Mouse (Mus musculus) splenic B cell, adult 2 months (primary cell): ENCODE measurements around the gene Magea6.
"Not testable (repeated sequence)": the region's sequence is repeated elsewhere in the genome, so short reads cannot be mapped to it uniquely, and the experiment has no call there.

Experiments used
- DNase-seq: peaks from one replicate; pipeline ENCODE4 v3.0.0-alpha.2; 2011; ENCODE audit warnings: low read depth, low spot score
- H3K27me3 ChIP-seq: 2 replicates; pipeline ENCODE4 v1.6.1; 2012; ENCODE audit warnings: mild to moderate bottlenecking, low read length, moderate library complexity, mixed read lengths; ENCODE audit not compliant: control insufficient read depth, poor library complexity, insufficient read depth, severe bottlenecking
- H3K36me3 ChIP-seq: 2 replicates; pipeline ENCODE4 v1.6.1; 2012; ENCODE audit warnings: mild to moderate bottlenecking, low read length, moderate library complexity, mixed read lengths; ENCODE audit not compliant: control insufficient read depth, poor library complexity, insufficient read depth, severe bottlenecking

Magea6 gene

GRCm38 (mm10) chrX:154935887-154936286 lies at the start of gene Magea6:
Gene Magea6, minus strand, starts transcription at chrX:154935987.
- not testable (repeated sequence) for DNase-seq, H3K36me3 ChIP-seq, H3K27me3 ChIP-seq

GRCm38 (mm10) chrX:154949405-154949804 lies 13.6 kb upstream of the Magea6 start, which contains the start of gene Magea3:
Gene Magea3, minus strand, starts transcription at chrX:154949505.
- H3K27me3 ChIP-seq, DNase-seq, H3K36me3 ChIP-seq: not testable (repeated sequence)

DNA sequence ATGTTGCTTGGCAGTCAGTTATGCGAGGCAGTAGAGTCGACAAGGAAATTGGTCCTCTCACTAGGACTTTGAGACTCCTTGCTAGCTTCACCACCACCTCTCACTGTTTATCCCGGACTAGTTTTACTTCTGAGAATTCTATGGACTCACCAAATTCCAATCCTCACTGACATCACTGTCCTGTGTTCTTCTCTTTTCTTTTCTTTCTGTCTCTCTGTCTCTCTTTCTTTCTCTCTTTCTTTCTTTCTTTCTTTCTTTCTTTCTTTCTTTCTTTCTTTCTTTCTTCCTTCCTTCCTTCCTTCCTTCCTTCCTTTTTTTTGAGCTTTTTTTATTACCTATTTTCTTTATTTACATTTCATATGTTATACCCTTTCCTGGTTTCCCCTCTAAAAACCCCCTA lies 45.6 kb downstream of the Magea6 start, which contains the start of gene Cldn34b1:
TSS of gene Cldn34b1 (minus strand) at position 101 of the 400 bp plus-strand sequence.
- not testable (repeated sequence) for H3K27me3 ChIP-seq, DNase-seq, H3K36me3 ChIP-seq
